Mouse (Mus musculus) hindbrain, postnatal 0 days (tissue): ENCODE measurements around the gene Haus5. TPM values are rescaled to one million over a fixed set of nuclear protein-coding genes. Genes with fewer than 3 reads are reported as not detected.

ENCODE experiments used
- ATAC-seq: fragments of 200-750 bp; cut with Nextera tagmentation; 2 replicates; pipeline ENCODE4 v1.8.0; 2017; ENCODE audit warnings: mild to moderate bottlenecking, moderate TSS enrichment, moderate library complexity
- DNase-seq: peaks from one replicate; pipeline ENCODE4 v3.0.0-alpha.2; 2015; ENCODE audit warnings: low spot score
- H3K27ac ChIP-seq: fragments of 300-500 bp; sonication (generic); 2 replicates; pipeline ENCODE4 v1.5.1; 2014; ENCODE audit warnings: mild to moderate bottlenecking
- H3K27me3 ChIP-seq: fragments of 300-500 bp; sonication (generic); 2 replicates; pipeline ENCODE4 v1.6.1; 2014; ENCODE audit warnings: low read length, mixed read lengths; ENCODE audit not compliant: insufficient read depth
- H3K36me3 ChIP-seq: fragments of 300-500 bp; sonication (generic); 2 replicates; pipeline ENCODE4 v1.6.1; 2014; ENCODE audit warnings: low read length, mixed read lengths; ENCODE audit not compliant: insufficient read depth
- H3K4me1 ChIP-seq: fragments of 300-500 bp; sonication (generic); 2 replicates; pipeline ENCODE4 v1.6.1; 2014; ENCODE audit warnings: antibody characterized with exemption, low read length, mixed read lengths; ENCODE audit not compliant: insufficient read depth
- H3K4me2 ChIP-seq: fragments of 300-500 bp; sonication (generic); 2 replicates; pipeline ENCODE4 v1.6.1; 2014; ENCODE audit warnings: low read depth, mild to moderate bottlenecking, low read length, moderate library complexity, mixed read lengths
- H3K4me3 ChIP-seq: fragments of 300-500 bp; sonication (generic); 2 replicates; pipeline ENCODE4 v1.5.1; 2014; ENCODE audit warnings: low read length
- H3K9ac ChIP-seq: fragments of 300-500 bp; sonication (generic); replicated peaks from 2 replicates; pipeline ENCODE4 v1.6.1; 2014; ENCODE audit warnings: mild to moderate bottlenecking, low read length, moderate library complexity, mixed read lengths
- H3K9me3 ChIP-seq: fragments of 300-500 bp; sonication (generic); 2 replicates; pipeline ENCODE4 v1.6.1; 2016; ENCODE audit warnings: low read length, mixed read lengths
- CTCF ChIP-seq: IDR thresholded peaks from 2 replicates; pipeline ENCODE4 v1.5.1; 2016; ENCODE audit warnings: antibody characterized with exemption, control low read depth, low read depth
- WGBS: fragments of 180-500 bp; shearing (Covaris S2); extraction: QIAGEN DNeasy Blood & Tissue Kit; methylation state at CpG from one replicate; pipeline ENCODE4 v1.1.7; 2014; 5-methylcytosine and 5-hydroxymethylcytosine counted together
- polyA plus RNA-seq: library from polyadenylated mRNA; unstranded; fragments of >200 nt; fragmentation: Nextera tagmentation; extraction: Ambion mirVana; gene quantifications from 2 replicates; pipeline ENCODE4 v1.2.1, GENCODE M21; 2015
- total RNA-seq: library from RNA; depleted of rRNA; stranded (reverse); fragments of >200 nt; gene quantifications from 2 replicates; pipeline ENCODE4 v1.2.3, GENCODE M21; 2014

Gene Haus5
- total and polyA plus RNA-seq, 2 experiments from 2014 or later, result 19.9 to 22.2 TPM

- DNase-seq (no peak), ATAC-seq (no peak)
- H3K27ac ChIP-seq, result no peak overlapping the region
- H3K27me3 ChIP-seq, result peaks cover 28% of the 10 kb centered on the region
- H3K9ac ChIP-seq, result no peak overlapping the region
- no peaks in the 10 kb centered on the region; the same call in 1 of the 2 replicates for H3K4me1 ChIP-seq
- H3K36me3 ChIP-seq, result no peaks in the 10 kb centered on the region
- H3K4me2 ChIP-seq, result no peak overlapping the region
- H3K4me3 ChIP-seq, result no peak overlapping the region
- no peak for TF ChIP-seq CTCF
- no peaks in the 10 kb centered on the region for H3K9me3 ChIP-seq
Measured at GRCm38 (mm10) chr7:30629013-30629412, 35.8 kb downstream of the Haus5 start.

- no peak for ATAC-seq
- no peak overlapping the region for H3K27ac ChIP-seq
- H3K4me2 ChIP-seq, result peak overlapping the region; percentile 89; the same call in 1 of the 2 replicates
Measured at GRCm38 (mm10) chr7:30626647-30627046, 38.1 kb downstream of the Haus5 start.

GRCm38 (mm10) chr7:30625530-30626384 is 39.0 kb downstream of the Haus5 start, which contains the start of gene Cox6b1:
Gene Cox6b1 (minus strand): TSS chr7:30626151.
- 2% methylated on average over 44 of the region's 44 CpGs for WGBS
- H3K36me3 ChIP-seq, result peaks cover 10% of the 10 kb centered on the region; the same call in 1 of the 2 replicates
- TF ChIP-seq CTCF, result no peak
- no peaks in the 10 kb centered on the region; the same call in 1 of the 2 replicates for H3K4me1 ChIP-seq
- H3K9ac ChIP-seq, result peak within 1 kb of the TSS; percentile 83
- peaks cover 7% of the 10 kb centered on the region; the same call in 1 of the 2 replicates for H3K27me3 ChIP-seq
- no peaks in the 10 kb centered on the region for H3K9me3 ChIP-seq
- H3K4me3 ChIP-seq, result peak within 1 kb of the TSS; percentile 87
- peak within 1 kb of the TSS; percentile 74 for H3K27ac ChIP-seq
- ATAC-seq (peak; percentile 95), DNase-seq (peak; percentile 96)
- peak within 1 kb of the TSS; percentile 89 for H3K4me2 ChIP-seq

More at GRCm38 (mm10) chr7:30626647-30627046, 38.1 kb downstream of the Haus5 start:
- TF ChIP-seq CTCF, result no peak
- Histone ChIP-seq H3K27me3 (peaks cover 7% of the 10 kb centered on the region; the same call in 1 of the 2 replicates), H3K4me1 (no peaks in the 10 kb centered on the region; the same call in 1 of the 2 replicates), H3K36me3 (peaks cover 10% of the 10 kb centered on the region; the same call in 1 of the 2 replicates), H3K9me3 (no peaks in the 10 kb centered on the region), H3K4me3 (no peak overlapping the region), H3K9ac (no peak overlapping the region)
- no peak for DNase-seq
- WGBS, result 87% methylated on average over 5 of the region's 5 CpGs

GRCm38 (mm10) chr7:30619202-30619601 is 45.6 kb downstream of the Haus5 start:
- Histone ChIP-seq H3K4me1 (no peaks in the 10 kb centered on the region), H3K4me2 (no peak overlapping the region), H3K9me3 (no peaks in the 10 kb centered on the region), H3K4me3 (no peak overlapping the region), H3K9ac (no peak overlapping the region), H3K27ac (no peak overlapping the region), H3K36me3 (peaks cover 25% of the 10 kb centered on the region; the same call in 1 of the 2 replicates), H3K27me3 (no peaks in the 10 kb centered on the region)
- WGBS, result 88% methylated on average over 3 of the region's 3 CpGs
- ATAC-seq (no peak), DNase-seq (peak; percentile 35)
- TF ChIP-seq CTCF, result peak; percentile 65

- Histone ChIP-seq H3K27me3 (no peaks in the 10 kb centered on the region), H3K9me3 (no peaks in the 10 kb centered on the region), H3K36me3 (peaks cover 25% of the 10 kb centered on the region; the same call in 1 of the 2 replicates), H3K27ac (no peak overlapping the region), H3K4me1 (no peaks in the 10 kb centered on the region), H3K4me2 (no peak overlapping the region), H3K9ac (no peak overlapping the region), H3K4me3 (no peak overlapping the region)
- DNase-seq, result no peak
- TF ChIP-seq CTCF, result no peak
- ATAC-seq, result no peak
- 92% methylated on average over 9 of the region's 9 CpGs for WGBS
Measured at GRCm38 (mm10) chr7:30618658-30619057, 46.1 kb downstream of the Haus5 start.

GRCm38 (mm10) chr7:30615049-30615760 is 49.6 kb downstream of the Haus5 start:
- Histone ChIP-seq H3K27me3 (no peaks in the 10 kb centered on the region), H3K9me3 (no peaks in the 10 kb centered on the region), H3K4me2 (no peak overlapping the region), H3K9ac (no peak overlapping the region), H3K36me3 (peaks cover 15% of the 10 kb centered on the region; the same call in 1 of the 2 replicates), H3K4me1 (no peaks in the 10 kb centered on the region), H3K27ac (no peak overlapping the region), H3K4me3 (no peak overlapping the region)
- no peak for TF ChIP-seq CTCF
- DNase-seq (no peak), ATAC-seq (peak; percentile 59; the same call in 1 of the 2 replicates)
- 46% methylated on average over 5 of the region's 5 CpGs for WGBS
